Mouse (Mus musculus) forebrain, embryonic 16.5 days (tissue): ENCODE data around the gene Nhp2. TPM values are rescaled to one million over a fixed set of nuclear protein-coding genes. Genes with fewer than 3 reads are reported as not detected.

Source experiments
- ATAC-seq: fragments of 200-750 bp; cut with Nextera tagmentation; 2 replicates; pipeline ENCODE4 v1.8.0; 2017; ENCODE audit warnings: mild to moderate bottlenecking, moderate library complexity
- H3K27ac ChIP-seq: fragments of 300-500 bp; sonication (generic); 2 replicates; pipeline ENCODE4 v1.5.1; 2014; ENCODE audit warnings: low read length, control low read depth
- H3K27me3 ChIP-seq: fragments of 300-500 bp; sonication (generic); replicated peaks from 2 replicates; pipeline ENCODE4 v1.6.1; 2014; ENCODE audit warnings: low read length; ENCODE audit not compliant: control insufficient read depth, insufficient read depth
- H3K36me3 ChIP-seq: fragments of 300-500 bp; sonication (generic); 2 replicates; pipeline ENCODE4 v1.6.1; 2014; ENCODE audit not compliant: control insufficient read depth, insufficient read depth
- H3K4me1 ChIP-seq: fragments of 300-500 bp; sonication (generic); replicated peaks from 2 replicates; pipeline ENCODE4 v1.6.1; 2014; ENCODE audit warnings: low read length; ENCODE audit not compliant: control insufficient read depth, insufficient read depth
- H3K4me2 ChIP-seq: fragments of 300-500 bp; sonication (generic); 2 replicates; pipeline ENCODE4 v1.6.1; 2014; ENCODE audit warnings: mild to moderate bottlenecking, low read length, control low read depth
- H3K4me3 ChIP-seq: fragments of 300-500 bp; sonication (generic); replicated peaks from 2 replicates; pipeline ENCODE4 v1.5.1; 2014; ENCODE audit warnings: mild to moderate bottlenecking, low read length, control low read depth
- H3K9ac ChIP-seq: fragments of 300-500 bp; sonication (generic); replicated peaks from 2 replicates; pipeline ENCODE4 v1.6.1; 2014; ENCODE audit warnings: low read depth, low read length, control low read depth
- H3K9me3 ChIP-seq: fragments of 300-500 bp; sonication (generic); 2 replicates; pipeline ENCODE4 v1.6.1; 2016; ENCODE audit warnings: low read length; ENCODE audit not compliant: control insufficient read depth
- WGBS: fragments of 180-500 bp; shearing (Covaris S2); extraction: QIAGEN DNeasy Blood & Tissue Kit; methylation state at CpG from one replicate; pipeline ENCODE4 v1.1.7; 2014; 5-methylcytosine and 5-hydroxymethylcytosine counted together
- polyA plus RNA-seq: library from polyadenylated mRNA; unstranded; fragments of >200 nt; fragmentation: Nextera tagmentation; extraction: Ambion mirVana; gene quantifications from 2 replicates; pipeline ENCODE4 v1.2.1, GENCODE M21; 2015

Gene Nhp2
- polyA plus RNA-seq, 1 experiment from 2014 or later = 97.9 TPM

- H3K4me2 ChIP-seq = peak overlapping the region; percentile 26
- H3K9ac ChIP-seq = 0 out of 2 replicates have a peak overlapping the region, but pooled peaks have one; percentile 22
- H3K36me3 ChIP-seq = 0 out of 2 replicates have a peak, but pooled peaks cover 2% of the 10 kb centered on the region
- H3K4me3 ChIP-seq = no peak overlapping the region
- no peaks in the 10 kb centered on the region for H3K9me3 ChIP-seq
- H3K4me1 ChIP-seq = peaks cover 25% of the 10 kb centered on the region
- no peak overlapping the region for H3K27ac ChIP-seq
- H3K27me3 ChIP-seq = 0 out of 2 replicates have a peak, but pooled peaks cover 3% of the 10 kb centered on the region
- 2% methylated on average over 17 of the region's 17 CpGs for WGBS
- no peak for ATAC-seq
These were observed 18.5 kb downstream of the Nhp2 start for GRCm38 (mm10) chr11:51637971-51638414.

GRCm38 (mm10) chr11:51638497-51638896 is 19.0 kb downstream of the Nhp2 start:
- Histone ChIP-seq H3K9me3 (no peaks in the 10 kb centered on the region), H3K4me1 (peaks cover 25% of the 10 kb centered on the region), H3K4me3 (no peak overlapping the region), H3K27ac (no peak overlapping the region), H3K4me2 (no peak overlapping the region), H3K9ac (no peak overlapping the region), H3K27me3 (0 out of 2 replicates have a peak, but pooled peaks cover 3% of the 10 kb centered on the region), H3K36me3 (0 out of 2 replicates have a peak, but pooled peaks cover 2% of the 10 kb centered on the region)
- no peak for ATAC-seq
- WGBS = 77% methylated on average over 5 of the region's 5 CpGs

- H3K4me1 ChIP-seq = peaks cover 11% of the 10 kb centered on the region
- H3K9ac ChIP-seq = no peak overlapping the region
- no peak overlapping the region for H3K4me2 ChIP-seq
- 71% methylated on average over 7 of the region's 7 CpGs for WGBS
- no peaks in the 10 kb centered on the region for H3K9me3 ChIP-seq
- H3K27ac ChIP-seq = no peak overlapping the region
- H3K4me3 ChIP-seq = no peak overlapping the region
- ATAC-seq = no peak
- H3K36me3 ChIP-seq = no peaks in the 10 kb centered on the region
- H3K27me3 ChIP-seq = 0 out of 2 replicates have a peak, but pooled peaks cover 3% of the 10 kb centered on the region
These were observed 21.2 kb downstream of the Nhp2 start for GRCm38 (mm10) chr11:51640748-51641147.

GRCm38 (mm10) chr11:51643202-51643601 is 23.7 kb downstream of the Nhp2 start:
- Histone ChIP-seq H3K36me3 (no peaks in the 10 kb centered on the region), H3K27ac (no peak overlapping the region), H3K4me1 (no peaks in the 10 kb centered on the region), H3K27me3 (no peaks in the 10 kb centered on the region), H3K9me3 (no peaks in the 10 kb centered on the region), H3K4me3 (no peak overlapping the region), H3K9ac (no peak overlapping the region), H3K4me2 (no peak overlapping the region)
- no peak for ATAC-seq
- WGBS = 81% methylated on average over 9 of the region's 9 CpGs

- Histone ChIP-seq H3K4me2 (no peak overlapping the region), H3K36me3 (no peaks in the 10 kb centered on the region), H3K9me3 (no peaks in the 10 kb centered on the region), H3K27me3 (no peaks in the 10 kb centered on the region), H3K4me1 (0 out of 2 replicates have a peak, but pooled peaks cover 3% of the 10 kb centered on the region), H3K9ac (no peak overlapping the region), H3K27ac (no peak overlapping the region), H3K4me3 (no peak overlapping the region)
- ATAC-seq = no peak
- 62% methylated on average over 15 of the region's 15 CpGs for WGBS
These were observed 24.2 kb downstream of the Nhp2 start for GRCm38 (mm10) chr11:51643761-51644160.

GRCm38 (mm10) chr11:51644217-51644616 is 24.7 kb downstream of the Nhp2 start:
- no peak for ATAC-seq
- Histone ChIP-seq H3K9me3 (no peaks in the 10 kb centered on the region), H3K4me3 (no peak overlapping the region), H3K27me3 (no peaks in the 10 kb centered on the region), H3K27ac (no peak overlapping the region), H3K9ac (no peak overlapping the region), H3K4me2 (no peak overlapping the region), H3K36me3 (no peaks in the 10 kb centered on the region), H3K4me1 (0 out of 2 replicates have a peak, but pooled peaks cover 3% of the 10 kb centered on the region)
- 77% methylated on average over 16 of the region's 16 CpGs for WGBS

GRCm38 (mm10) chr11:51645293-51645692 is 25.8 kb downstream of the Nhp2 start:
- no peak for ATAC-seq
- Histone ChIP-seq H3K27me3 (peaks cover 2% of the 10 kb centered on the region; the same call in 1 of the 2 replicates), H3K4me1 (peaks cover 11% of the 10 kb centered on the region), H3K4me2 (no peak overlapping the region), H3K9ac (no peak overlapping the region), H3K9me3 (no peaks in the 10 kb centered on the region), H3K4me3 (no peak overlapping the region), H3K36me3 (no peaks in the 10 kb centered on the region), H3K27ac (no peak overlapping the region)
- WGBS = 69% methylated on average over 13 of the region's 13 CpGs

GRCm38 (mm10) chr11:51646245-51646644 is 26.7 kb downstream of the Nhp2 start:
- ATAC-seq = no peak
- WGBS = 92% methylated on average over 7 of the region's 7 CpGs
- no peak overlapping the region for H3K9ac ChIP-seq
- H3K27me3 ChIP-seq = peaks cover 2% of the 10 kb centered on the region; the same call in 1 of the 2 replicates
- no peak overlapping the region for H3K4me2 ChIP-seq
- peaks cover 15% of the 10 kb centered on the region for H3K4me1 ChIP-seq
- no peaks in the 10 kb centered on the region for H3K9me3 ChIP-seq
- no peaks in the 10 kb centered on the region for H3K36me3 ChIP-seq
- H3K4me3 ChIP-seq = no peak overlapping the region
- no peak overlapping the region for H3K27ac ChIP-seq

- Histone ChIP-seq H3K4me2 (no peak overlapping the region), H3K9ac (no peak overlapping the region), H3K36me3 (no peaks in the 10 kb centered on the region), H3K9me3 (no peaks in the 10 kb centered on the region), H3K27me3 (peaks cover 2% of the 10 kb centered on the region; the same call in 1 of the 2 replicates), H3K4me1 (peaks cover 16% of the 10 kb centered on the region), H3K4me3 (no peak overlapping the region), H3K27ac (no peak overlapping the region)
- no peak for ATAC-seq
- 88% methylated on average over 15 of the region's 15 CpGs for WGBS
These were observed 27.5 kb downstream of the Nhp2 start for GRCm38 (mm10) chr11:51646751-51647667.
